Mouse (Mus musculus) CH12.LX (cell line): ENCODE data around the gene Abhd16a.

Experiments used
- CTCF ChIP-seq, 2 experiments: IDR thresholded peaks in 1 of 2; conservative IDR thresholded peaks in 1 of 2; 2 replicates each; pipeline ENCODE4 v1.5.1; 2011 to 2012; ENCODE audit warnings: low read depth in 2 of 2, low read length in 2 of 2, improper control_type of control experiment in 1 of 2, inconsistent platforms in 1 of 2, mild to moderate bottlenecking in 1 of 2, moderate library complexity in 1 of 2
- MAFK ChIP-seq: IDR thresholded peaks from 2 replicates; pipeline ENCODE4 v1.6.1; 2011; ENCODE audit warnings: low read length, improper control_type of control experiment; ENCODE audit not compliant: insufficient replicate concordance
- MAZ ChIP-seq: IDR thresholded peaks from 2 replicates; pipeline ENCODE4 v1.6.1; 2012; ENCODE audit warnings: low read depth, mild to moderate bottlenecking, inconsistent platforms, low read length, improper control_type of control experiment, moderate library complexity
- MEF2A ChIP-seq: IDR thresholded peaks from 2 replicates; pipeline ENCODE4 v1.6.1; 2014; ENCODE audit warnings: low read depth, mild to moderate bottlenecking, inconsistent platforms, low read length, improper control_type of control experiment, borderline replicate concordance
- NELFE ChIP-seq: IDR thresholded peaks from 2 replicates; pipeline ENCODE4 v1.6.1; 2011; ENCODE audit warnings: low read depth, low read length, improper control_type of control experiment
- POLR2A ChIP-seq: IDR thresholded peaks from 2 replicates; pipeline ENCODE4 v1.6.1; 2011; ENCODE audit warnings: low read depth, mild to moderate bottlenecking, improper control_type of control experiment, low read length
- POLR2AphosphoS2 ChIP-seq: IDR thresholded peaks from 2 replicates; pipeline ENCODE4 v1.6.1; 2011; ENCODE audit warnings: low read depth, low read length, improper control_type of control experiment
- TCF12 ChIP-seq: IDR thresholded peaks from 2 replicates; pipeline ENCODE4 v1.6.1; 2014; ENCODE audit warnings: low read depth, mild to moderate bottlenecking, inconsistent platforms, low read length, improper control_type of control experiment
- ZC3H11A ChIP-seq: IDR thresholded peaks from 2 replicates; pipeline ENCODE4 v1.6.1; 2012; ENCODE audit warnings: low read depth, mild to moderate bottlenecking, inconsistent platforms, low read length, improper control_type of control experiment

GRCm38 (mm10) chr17:35088151-35088550 is 912 bp upstream of the Abhd16a start:
- TF ChIP-seq MAFK = no peak
- no peak for TF ChIP-seq NELFE
- no peak for TF ChIP-seq POLR2AphosphoS2
- TF ChIP-seq POLR2A = no peak
- TF ChIP-seq CTCF (conservative IDR thresholded peaks at IDR 0.05 in 1 of 2, IDR thresholded peaks at IDR 0.05 in 1 of 2; ENCODE audit: low read depth in 2 of 2, low read length in 2 of 2) = peak in 1 of 2 experiments; percentile 72; a peak in 2 of 4 replicates
- TF ChIP-seq MAZ = no peak
- TF ChIP-seq MEF2A = no peak
- TF ChIP-seq ZC3H11A = no peak
- no peak for TF ChIP-seq TCF12
